Mouse (Mus musculus) MEL (cell line): Measurements from ENCODE around the gene Abcd1.

ENCODE experiments used
- CTCF ChIP-seq, 3 experiments: IDR thresholded peaks in 2 of 3; conservative IDR thresholded peaks in 1 of 3; 2 replicates each; pipeline ENCODE4 v1.5.1; 2011 to 2012; ENCODE audit warnings: low read length in 3 of 3, low read depth in 2 of 3, mild to moderate bottlenecking in 2 of 3, improper control_type of control experiment in 1 of 3, inconsistent platforms in 1 of 3, mixed read lengths in 1 of 3, moderate library complexity in 1 of 3; ENCODE audit not compliant: control insufficient read depth in 1 of 3, insufficient read depth in 1 of 3, poor library complexity in 1 of 3, severe bottlenecking in 1 of 3
- MAZ ChIP-seq: IDR thresholded peaks from 2 replicates; pipeline ENCODE4 v1.6.1; 2012; ENCODE audit warnings: low read depth, mild to moderate bottlenecking, inconsistent platforms, low read length, improper control_type of control experiment
- POLR2A ChIP-seq, 2 experiments: IDR thresholded peaks; 2 replicates each; pipeline ENCODE4 v1.6.1; 2011 to 2012; ENCODE audit warnings: low read length in 2 of 2, mild to moderate bottlenecking in 2 of 2, control low read depth in 1 of 2, improper control_type of control experiment in 1 of 2, low read depth in 1 of 2, moderate library complexity in 1 of 2; ENCODE audit not compliant: control insufficient read depth in 1 of 2, insufficient read depth in 1 of 2, poor library complexity in 1 of 2

DNA sequence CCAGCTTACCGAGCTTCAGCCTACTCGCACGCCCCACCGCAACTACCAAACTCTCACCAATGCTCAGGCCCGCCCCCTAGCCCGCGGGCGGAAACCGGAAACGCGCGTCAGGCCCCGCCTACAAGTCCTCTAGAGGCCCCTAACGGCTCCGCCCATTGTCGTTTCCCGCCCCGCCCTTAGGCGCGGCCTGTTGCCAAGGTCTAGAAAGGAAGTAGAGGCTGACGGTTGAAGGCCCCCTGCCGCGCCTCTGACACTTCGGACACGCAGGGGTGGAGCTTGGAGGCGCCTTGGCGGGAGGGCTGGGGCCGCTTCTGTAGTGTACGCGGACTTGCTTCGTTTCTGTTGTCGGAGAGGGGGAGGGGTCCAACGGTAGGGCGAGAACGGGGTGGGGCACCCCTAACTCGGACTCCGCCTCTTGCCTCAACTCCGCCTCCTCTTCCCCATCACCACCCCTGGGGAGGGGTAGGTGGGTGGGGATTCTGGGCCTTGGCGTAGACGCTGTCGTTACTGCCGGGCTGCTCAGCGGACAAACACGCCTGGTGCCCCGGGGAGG is at the start of gene Abcd1, which contains the start of gene Bcap31:
- peak in 1 of 2 experiments; percentile 93; a peak in 2 of 4 replicates for TF ChIP-seq POLR2A (IDR thresholded peaks at IDR 0.05; ENCODE audit: control insufficient read depth in 1 of 2, insufficient read depth in 1 of 2, low read depth in 1 of 2, low read length in 2 of 2, poor library complexity in 1 of 2)
- TF ChIP-seq MAZ: peak; percentile 77; the same call in 1 of the 2 replicates
- TF ChIP-seq CTCF (IDR thresholded peaks at IDR 0.05 in 2 of 3, conservative IDR thresholded peaks at IDR 0.05 in 1 of 3; ENCODE audit: control insufficient read depth in 1 of 3, insufficient read depth in 1 of 3, low read depth in 2 of 3, low read length in 3 of 3, poor library complexity in 1 of 3, severe bottlenecking in 1 of 3): no peak
